Mouse (Mus musculus) embryo, embryonic 10.5 days (tissue): ENCODE data around the gene Sec24d.
A peak's percentile ranks its signal among the peaks of the same experiment; 100 is the strongest.

Experiments
- DNase-seq: peaks from one replicate; pipeline ENCODE4 v3.0.0-alpha.2; 2015; ENCODE audit warnings: low spot score

The Sec24d gene

GRCm38 (mm10) chr3:123266753-123267651 lies at the start of gene Sec24d:
Sec24d (plus strand) TSS chr3:123267455.
- peak; percentile 84 for DNase-seq

DNA sequence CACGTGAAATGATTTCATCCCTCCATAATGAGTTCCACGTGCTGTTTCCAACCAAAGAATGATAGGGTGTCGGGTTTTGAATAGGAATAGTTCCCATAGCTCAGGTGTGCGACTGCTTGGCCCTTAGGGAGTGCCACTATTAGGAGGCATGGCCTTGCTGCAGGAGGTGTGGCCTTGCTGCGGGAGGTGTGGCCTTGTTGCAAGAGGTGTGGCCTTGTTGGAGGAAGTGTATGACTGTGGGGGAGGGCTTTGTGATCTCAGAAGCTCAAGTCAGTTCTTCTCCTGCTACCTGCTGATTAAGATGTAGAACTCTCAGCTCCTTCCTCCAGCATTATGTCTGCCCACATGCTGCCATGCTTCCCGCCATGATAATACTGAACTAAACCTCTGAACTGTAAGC lies 48.6 kb upstream of the Sec24d start:
- DNase-seq, result no peak

DNA sequence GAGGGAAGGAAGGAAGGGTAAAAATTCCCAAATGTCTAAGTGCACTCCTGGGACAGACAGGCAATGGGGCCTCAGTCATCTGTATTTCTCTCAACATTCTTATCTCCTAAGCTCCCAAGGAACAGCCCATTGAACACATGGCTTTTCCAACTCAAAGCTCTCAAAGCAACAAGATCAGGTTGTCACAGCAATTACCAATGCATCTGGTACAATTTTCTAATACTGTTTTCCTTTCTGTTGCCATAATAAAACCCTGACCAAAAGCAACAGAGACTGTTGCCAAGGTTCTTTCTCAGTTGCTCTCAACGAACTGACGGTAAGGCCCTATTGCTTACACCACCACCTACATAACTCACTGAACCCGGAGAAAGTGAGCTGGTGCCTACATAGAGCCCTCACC lies 40.0 kb upstream of the Sec24d start:
- no peak for DNase-seq

- DNase-seq, result no peak
These were observed 35.6 kb upstream of the Sec24d start for GRCm38 (mm10) chr3:123231639-123232038.

GRCm38 (mm10) chr3:123234191-123234836 lies 32.9 kb upstream of the Sec24d start:
- peak; percentile 59 for DNase-seq

DNA sequence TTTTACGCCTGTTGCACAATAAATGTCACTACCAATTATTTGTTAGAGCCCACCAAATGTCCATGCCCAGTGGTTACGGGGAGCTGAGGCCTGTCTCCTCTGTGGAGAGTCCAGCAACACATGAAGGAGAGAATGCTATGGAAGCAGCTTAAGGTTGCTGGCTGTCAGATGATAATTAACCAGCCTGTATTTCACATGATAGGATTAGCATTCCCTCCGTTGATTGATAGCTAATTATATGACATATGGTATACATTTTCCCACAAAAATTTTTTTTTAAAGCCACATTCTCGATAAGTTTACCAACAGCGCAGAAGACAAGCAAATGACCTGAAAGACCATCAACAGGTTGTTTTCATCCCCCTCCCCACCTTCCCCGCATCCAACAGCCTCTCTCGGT lies 31.8 kb upstream of the Sec24d start:
- peak; percentile 16 for DNase-seq

- DNase-seq, result peak; percentile 74
These were observed 31.3 kb upstream of the Sec24d start, which contains the start of gene Synpo2 for GRCm38 (mm10) chr3:123235921-123236320. Synpo2 (minus strand) TSS chr3:123236149.

GRCm38 (mm10) chr3:123237039-123237438 lies 30.2 kb upstream of the Sec24d start:
- DNase-seq, result peak; percentile 26

DNA sequence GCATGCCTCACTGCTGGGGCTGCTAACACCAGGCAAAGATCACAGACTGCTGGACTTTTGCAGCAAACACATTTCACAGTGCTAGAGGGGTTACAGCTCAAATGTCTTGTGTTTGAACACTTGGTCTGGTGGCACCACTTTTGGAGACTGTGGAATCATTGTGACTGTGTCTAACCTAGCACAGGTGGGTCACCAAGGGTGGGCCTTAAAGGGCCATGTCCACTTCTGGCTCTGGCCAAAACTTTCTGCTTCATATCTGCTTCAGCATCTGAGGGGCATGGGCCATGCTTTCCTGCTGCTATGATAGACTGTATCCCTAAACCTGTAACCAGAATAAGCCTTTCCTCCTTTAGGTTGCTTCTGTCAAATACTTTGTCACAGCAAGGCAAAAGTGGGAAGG lies 29.8 kb upstream of the Sec24d start:
- no peak for DNase-seq

DNA sequence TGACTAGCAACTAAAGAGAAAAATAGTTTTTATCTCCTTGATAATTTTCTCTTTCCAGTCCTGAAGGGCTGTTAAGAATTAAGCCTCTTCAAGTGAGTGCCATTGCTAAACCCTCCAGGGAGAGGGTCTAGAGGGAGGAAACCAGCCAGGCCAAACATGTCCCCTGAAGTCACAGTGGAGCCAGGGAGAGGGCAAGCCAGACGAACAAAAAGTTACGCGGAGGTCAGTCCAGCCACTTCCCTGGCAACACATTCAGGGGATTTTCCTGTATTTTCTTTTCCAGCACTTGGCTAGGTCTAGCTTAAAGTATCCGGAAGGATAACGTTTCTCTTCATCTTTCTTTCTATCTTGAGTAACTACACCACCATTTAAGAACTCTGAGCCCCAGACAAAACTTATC lies 22.9 kb upstream of the Sec24d start:
- DNase-seq, result peak; percentile 17

DNA sequence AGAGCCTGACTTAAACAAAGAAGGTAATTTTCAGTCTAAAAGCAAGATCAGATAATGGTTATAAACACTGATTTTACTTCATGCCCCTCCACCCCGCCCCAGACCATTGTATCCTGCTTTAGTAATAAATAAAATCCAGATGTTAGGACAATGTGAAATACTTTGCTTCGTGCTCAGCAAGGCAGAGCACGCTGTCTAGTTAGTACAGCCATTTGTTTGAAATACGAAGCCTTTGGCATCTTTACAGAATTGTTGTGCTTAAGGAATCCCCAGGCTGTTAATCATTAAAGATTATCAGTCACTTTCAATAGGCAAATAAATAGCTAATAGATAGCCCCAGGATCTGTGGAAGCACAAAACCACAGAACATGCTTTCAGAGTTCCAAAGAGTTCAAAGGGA lies 21.6 kb upstream of the Sec24d start:
- DNase-seq, result peak; percentile 26

DNA sequence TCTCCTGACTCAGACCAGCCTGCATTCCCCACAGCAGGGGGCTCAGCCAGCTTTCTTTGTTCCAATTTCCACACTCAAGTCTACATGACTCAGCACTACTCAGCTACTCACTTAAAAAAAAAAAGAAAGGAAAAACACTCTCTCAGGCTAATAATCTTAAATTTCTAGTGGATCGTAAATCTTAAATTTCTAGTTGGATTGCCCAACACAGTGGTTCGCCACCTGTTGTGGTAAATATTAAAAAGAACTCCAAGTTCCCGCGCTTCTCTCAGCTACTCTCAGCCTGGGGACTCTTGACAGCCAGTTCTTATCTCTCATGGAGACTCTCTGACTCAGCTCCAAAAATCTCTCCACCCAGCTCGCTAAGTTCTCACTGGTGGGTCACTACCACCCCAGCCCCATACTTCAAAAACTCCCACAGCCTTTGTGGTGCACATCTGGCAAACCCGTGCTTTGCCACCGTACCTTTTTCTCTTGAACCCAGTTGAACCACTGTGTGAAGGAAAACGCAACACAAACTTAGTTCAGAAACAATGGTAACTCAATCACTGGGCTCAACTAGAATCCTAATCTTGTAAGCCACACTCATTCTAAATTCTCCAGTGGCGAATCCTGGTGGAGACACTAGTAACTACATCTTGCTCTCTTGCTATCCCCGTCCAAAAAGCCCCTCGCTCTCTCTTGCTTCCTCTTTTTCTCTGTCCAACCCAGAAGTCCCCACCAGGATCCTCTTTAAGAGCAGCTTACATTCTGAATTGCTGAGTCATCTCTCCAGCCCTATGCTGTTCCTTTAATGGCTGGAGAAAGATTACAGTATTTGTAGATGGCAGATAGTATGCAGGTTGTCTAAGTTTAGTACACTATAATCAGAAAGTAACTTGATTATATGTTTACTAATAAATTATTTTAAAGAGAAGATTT lies 10.8 kb upstream of the Sec24d start:
- peak; percentile 32 for DNase-seq

GRCm38 (mm10) chr3:123258709-123259108 lies 8.5 kb upstream of the Sec24d start:
- no peak for DNase-seq

GRCm38 (mm10) chr3:123264706-123265105 lies 2.5 kb upstream of the Sec24d start:
- DNase-seq, result no peak

GRCm38 (mm10) chr3:123267741-123268201 lies 516 bp downstream of the Sec24d start:
- DNase-seq, result peak; percentile 58

GRCm38 (mm10) chr3:123282866-123283615 lies 15.8 kb downstream of the Sec24d start:
- no peak for DNase-seq

DNA sequence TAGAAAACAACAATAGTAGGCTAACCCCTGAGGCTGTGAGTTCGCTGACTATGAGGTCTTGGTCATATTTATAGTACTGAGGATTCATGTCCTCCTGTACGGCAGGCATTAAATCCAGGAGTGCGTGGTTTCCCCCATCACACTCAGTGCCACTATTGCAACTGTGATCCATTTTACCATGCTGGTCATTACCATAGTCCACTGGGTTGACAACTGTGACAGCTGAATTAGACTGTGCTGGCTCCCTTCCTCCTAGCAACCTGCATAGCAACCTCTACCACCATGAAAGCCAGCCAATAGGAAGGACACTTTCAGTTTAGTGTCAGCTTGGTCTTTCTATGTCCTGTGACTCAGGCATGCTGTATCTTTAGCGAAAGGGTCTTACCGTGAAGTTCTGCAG lies 17.0 kb downstream of the Sec24d start:
- no peak for DNase-seq

DNA sequence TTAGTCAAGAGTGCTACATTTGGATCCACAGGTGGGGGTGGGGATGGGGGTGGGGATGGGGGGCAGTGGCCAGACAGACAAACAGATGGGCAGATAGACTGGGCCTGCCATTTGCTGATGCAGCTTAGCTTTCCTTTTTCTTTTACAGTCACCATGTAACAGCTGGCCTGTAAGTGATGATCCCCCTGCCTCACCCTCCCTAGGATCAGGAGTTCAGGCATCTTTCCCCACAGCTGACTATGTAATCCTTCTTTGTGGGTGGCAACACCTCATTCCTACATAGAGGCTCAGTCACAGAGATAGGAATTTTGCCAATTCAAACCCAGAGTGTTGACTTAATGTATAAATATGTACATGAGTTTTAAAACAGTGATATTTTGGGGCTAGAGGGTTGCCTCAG lies 18.4 kb downstream of the Sec24d start:
- no peak for DNase-seq

DNA sequence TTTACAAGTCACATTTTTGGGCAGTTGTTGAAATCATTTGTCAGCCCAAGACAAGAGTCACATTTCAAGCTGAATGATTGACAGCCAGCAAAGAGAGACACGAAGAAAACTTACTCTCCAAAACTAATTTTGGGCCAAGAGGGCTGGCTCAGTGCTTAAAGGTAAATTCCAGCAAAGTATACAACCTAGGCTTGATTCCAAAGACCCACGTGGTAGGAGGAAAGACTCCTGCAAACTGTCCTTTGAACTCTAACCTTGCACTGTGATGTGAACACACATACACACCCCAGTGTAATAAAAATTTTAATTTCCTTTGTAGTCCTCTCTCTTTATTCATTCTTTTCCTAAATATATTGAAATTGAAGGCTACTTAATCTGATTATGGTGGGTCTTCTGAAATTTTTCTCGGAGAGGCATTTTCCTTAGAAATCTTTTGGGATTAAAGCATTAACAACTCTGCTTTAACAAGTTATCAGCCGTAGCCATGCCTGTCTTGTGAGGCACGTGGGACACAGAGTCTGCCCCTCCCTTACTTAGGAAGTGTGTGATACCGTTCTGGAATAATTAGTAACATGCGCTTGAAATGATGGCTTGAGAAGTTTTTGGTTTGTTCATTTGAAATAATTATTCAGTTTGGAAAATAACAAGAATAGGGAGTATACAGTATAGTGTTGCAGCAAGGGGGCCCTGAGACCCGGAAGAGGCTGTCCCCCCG lies 21.8 kb downstream of the Sec24d start:
- no peak for DNase-seq

GRCm38 (mm10) chr3:123291670-123292069 lies 24.4 kb downstream of the Sec24d start:
- no peak for DNase-seq

DNA sequence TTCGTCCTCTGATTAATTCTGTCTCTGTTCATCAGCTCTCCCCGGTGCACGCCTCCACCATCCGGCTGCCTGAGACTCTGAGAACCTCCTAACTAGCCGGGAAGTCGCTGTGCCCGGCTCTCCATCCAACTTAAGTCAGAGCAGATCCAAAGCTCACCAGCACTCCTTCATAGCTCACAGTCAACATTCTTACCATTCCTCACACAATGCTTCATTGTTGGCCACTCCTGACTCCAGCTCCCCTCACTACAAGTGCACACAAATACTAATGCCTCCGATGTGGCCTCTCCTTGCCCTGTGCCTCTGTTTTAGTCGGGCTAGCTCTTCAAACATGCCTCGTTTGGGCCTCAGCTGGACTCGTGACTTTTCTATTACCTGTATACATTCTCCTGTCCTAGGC lies 29.4 kb downstream of the Sec24d start:
- no peak for DNase-seq
